Mouse (Mus musculus) small intestine, adult 2 months (tissue): Measurements from ENCODE around the gene Dusp10. TPM values are rescaled to one million over a fixed set of nuclear protein-coding genes. Genes with fewer than 3 reads are reported as not detected.

Experiments used
- H3K27ac ChIP-seq: fragments of 200-500 bp; 2 replicates; pipeline ENCODE4 v1.5.1; 2012; ENCODE audit warnings: low read depth, low read length, control low read depth, inconsistent platforms; ENCODE audit not compliant: insufficient read depth
- H3K27me3 ChIP-seq: fragments of 200-500 bp; 2 replicates; pipeline ENCODE4 v1.6.1; 2012; ENCODE audit warnings: mild to moderate bottlenecking, moderate library complexity, low read length, inconsistent platforms; ENCODE audit not compliant: control insufficient read depth, insufficient read depth
- H3K36me3 ChIP-seq: fragments of 200-500 bp; 2 replicates; pipeline ENCODE4 v1.6.1; 2012; ENCODE audit warnings: mild to moderate bottlenecking, low read length, control low read depth, inconsistent platforms; ENCODE audit not compliant: control insufficient read depth, insufficient read depth
- H3K4me1 ChIP-seq: fragments of 200-500 bp; 2 replicates; pipeline ENCODE4 v1.6.1; 2012; ENCODE audit warnings: low read length, inconsistent platforms, mixed read lengths; ENCODE audit not compliant: control insufficient read depth, insufficient read depth, insufficient read length
- H3K4me3 ChIP-seq: fragments of 200-500 bp; 2 replicates; pipeline ENCODE4 v1.5.1; 2012; ENCODE audit warnings: low read depth, mild to moderate bottlenecking, control low read depth, inconsistent platforms, low read length, moderate library complexity
- CTCF ChIP-seq: fragments of 200-500 bp; IDR thresholded peaks from 2 replicates; pipeline ENCODE4 v1.5.1; 2012; ENCODE audit warnings: low read depth, mild to moderate bottlenecking, control low read depth, inconsistent platforms, low read length, moderate library complexity, mixed read lengths; ENCODE audit not compliant: insufficient replicate concordance, insufficient read length; ENCODE audit errors: extremely low read depth
- POLR2A ChIP-seq: fragments of 200-500 bp; IDR thresholded peaks from 2 replicates; pipeline ENCODE4 v1.6.1; 2012; ENCODE audit warnings: low read depth, mild to moderate bottlenecking, control low read depth, inconsistent platforms, low read length, moderate library complexity
- WGBS: fragments of 180-500 bp; shearing (Covaris S2); methylation state at CpG from one replicate; pipeline ENCODE4 v1.1.7; 2018; 5-methylcytosine and 5-hydroxymethylcytosine counted together
- polyA plus RNA-seq: library from polyadenylated mRNA; depleted of rRNA; stranded (reverse); fragments of >200 nt; gene quantifications from 2 replicates; pipeline ENCODE4 v1.2.3, GENCODE M21; 2012

Dusp10 gene
- polyA plus RNA-seq, 1 experiment, result 26.9 TPM

- Histone ChIP-seq H3K27ac (no peak overlapping the region), H3K27me3 (no peaks in the 10 kb centered on the region), H3K36me3 (peaks cover 1% of the 10 kb centered on the region; the same call in 1 of the 2 replicates), H3K4me1 (peaks cover 21% of the 10 kb centered on the region; the same call in 1 of the 2 replicates), H3K4me3 (no peak overlapping the region)
- TF ChIP-seq CTCF, result no peak
- no peak for TF ChIP-seq POLR2A
- 78% methylated on average over 4 of the region's 4 CpGs for WGBS
Measured at GRCm38 (mm10) chr1:184053711-184054110, 40.6 kb downstream of the Dusp10 start.

- WGBS, result 85% methylated on average over 2 of the region's 2 CpGs
Measured at GRCm38 (mm10) chr1:184054176-184054575, 41.1 kb downstream of the Dusp10 start.

GRCm38 (mm10) chr1:184058206-184058605 lies 45.1 kb downstream of the Dusp10 start:
- Histone ChIP-seq H3K4me1 (peaks cover 4% of the 10 kb centered on the region; the same call in 1 of the 2 replicates), H3K36me3 (peaks cover 1% of the 10 kb centered on the region; the same call in 1 of the 2 replicates), H3K27me3 (no peaks in the 10 kb centered on the region), H3K4me3 (no peak overlapping the region), H3K27ac (no peak overlapping the region)
- TF ChIP-seq POLR2A, result no peak
- 72% methylated on average over 8 of the region's 8 CpGs for WGBS

More at GRCm38 (mm10) chr1:184054176-184054575, 41.1 kb downstream of the Dusp10 start:
- peaks cover 1% of the 10 kb centered on the region; the same call in 1 of the 2 replicates for H3K36me3 ChIP-seq
- no peaks in the 10 kb centered on the region for H3K27me3 ChIP-seq
- H3K27ac ChIP-seq, result no peak overlapping the region
- TF ChIP-seq CTCF, result no peak
- no peak for TF ChIP-seq POLR2A
- peaks cover 16% of the 10 kb centered on the region; the same call in 1 of the 2 replicates for H3K4me1 ChIP-seq
- no peak overlapping the region for H3K4me3 ChIP-seq

- peak overlapping the region; percentile 73 for H3K27ac ChIP-seq
- H3K36me3 ChIP-seq, result peaks cover 1% of the 10 kb centered on the region; the same call in 1 of the 2 replicates
- WGBS, result 68% methylated on average over 3 of the region's 3 CpGs
- no peaks in the 10 kb centered on the region for H3K27me3 ChIP-seq
- no peak overlapping the region for H3K4me3 ChIP-seq
- peaks cover 4% of the 10 kb centered on the region; the same call in 1 of the 2 replicates for H3K4me1 ChIP-seq
- TF ChIP-seq CTCF, result no peak
- TF ChIP-seq POLR2A, result no peak
Measured at GRCm38 (mm10) chr1:184059814-184060213, 46.7 kb downstream of the Dusp10 start.

- no peak for TF ChIP-seq POLR2A
- Histone ChIP-seq H3K4me1 (peaks cover 4% of the 10 kb centered on the region; the same call in 1 of the 2 replicates), H3K4me3 (no peak overlapping the region), H3K36me3 (peaks cover 1% of the 10 kb centered on the region; the same call in 1 of the 2 replicates), H3K27me3 (no peaks in the 10 kb centered on the region), H3K27ac (peak overlapping the region; percentile 73)
- WGBS, result 56% methylated on average over 9 of the region's 9 CpGs
Measured at GRCm38 (mm10) chr1:184060381-184060780, 47.3 kb downstream of the Dusp10 start.

- Histone ChIP-seq H3K27ac (peak overlapping the region; percentile 19; the same call in 1 of the 2 replicates), H3K4me3 (no peak overlapping the region), H3K27me3 (no peaks in the 10 kb centered on the region), H3K36me3 (peaks cover 1% of the 10 kb centered on the region; the same call in 1 of the 2 replicates), H3K4me1 (peaks cover 4% of the 10 kb centered on the region; the same call in 1 of the 2 replicates)
- TF ChIP-seq CTCF (no peak), POLR2A (no peak)
- 61% methylated on average over 4 of the region's 4 CpGs for whole genome bisulfite sequencing
Measured at GRCm38 (mm10) chr1:184060828-184061734, 48.0 kb downstream of the Dusp10 start.

GRCm38 (mm10) chr1:184061901-184062300 lies 48.8 kb downstream of the Dusp10 start:
- Histone ChIP-seq H3K27me3 (no peaks in the 10 kb centered on the region), H3K27ac (0 out of 2 replicates have a peak overlapping the region, but pooled peaks have one; percentile 12), H3K36me3 (no peaks in the 10 kb centered on the region), H3K4me1 (peaks cover 4% of the 10 kb centered on the region; the same call in 1 of the 2 replicates), H3K4me3 (no peak overlapping the region)
- 76% methylated on average over 1 of the region's 1 CpGs for WGBS
- TF ChIP-seq CTCF, result no peak
- no peak for TF ChIP-seq POLR2A
